Mouse (Mus musculus): ENCODE data around the gene Gm49355.

Gene Gm49355

DNA sequence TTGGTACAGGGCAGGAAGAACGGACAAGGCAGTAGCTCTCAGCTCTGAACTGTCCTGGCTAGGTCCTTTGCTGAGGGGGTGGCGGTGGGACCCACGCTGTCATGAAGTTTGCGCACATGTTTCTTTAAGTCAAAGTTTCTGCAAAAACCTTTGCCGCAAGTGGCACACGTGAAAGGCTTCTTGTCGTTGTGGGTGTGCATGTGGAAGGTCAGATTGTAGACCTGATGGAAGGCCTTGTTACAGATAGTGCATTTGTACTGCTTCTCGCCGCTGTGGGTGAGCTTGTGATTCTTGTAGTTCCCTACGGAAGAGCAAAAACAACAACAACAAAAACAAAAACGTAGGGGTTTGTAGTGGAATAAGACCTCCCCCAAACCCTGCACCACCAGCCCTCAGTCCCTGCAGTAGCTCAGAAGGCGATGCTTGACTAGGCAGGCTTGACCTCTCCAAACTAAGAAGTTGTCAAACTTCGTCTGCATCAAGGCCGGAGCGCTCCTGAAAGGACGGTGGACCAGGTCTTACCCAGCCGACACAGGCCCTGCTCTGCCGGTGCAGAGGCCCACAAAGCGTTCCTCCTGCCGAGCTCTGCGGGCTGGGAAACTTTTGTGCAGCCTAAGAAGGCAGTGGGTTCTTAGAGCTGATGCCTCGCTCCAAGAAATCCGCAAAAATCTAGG is 58.8 kb downstream of the Gm49355 start:
- no peak for DNase-seq (ENCODE audit: low spot score in 2 of 2)

- DNase-seq (ENCODE audit: low spot score in 2 of 2) = no peak
Observed at GRCm38 (mm10) chr14:12343451-12343941, 59.7 kb downstream of the Gm49355 start.

DNA sequence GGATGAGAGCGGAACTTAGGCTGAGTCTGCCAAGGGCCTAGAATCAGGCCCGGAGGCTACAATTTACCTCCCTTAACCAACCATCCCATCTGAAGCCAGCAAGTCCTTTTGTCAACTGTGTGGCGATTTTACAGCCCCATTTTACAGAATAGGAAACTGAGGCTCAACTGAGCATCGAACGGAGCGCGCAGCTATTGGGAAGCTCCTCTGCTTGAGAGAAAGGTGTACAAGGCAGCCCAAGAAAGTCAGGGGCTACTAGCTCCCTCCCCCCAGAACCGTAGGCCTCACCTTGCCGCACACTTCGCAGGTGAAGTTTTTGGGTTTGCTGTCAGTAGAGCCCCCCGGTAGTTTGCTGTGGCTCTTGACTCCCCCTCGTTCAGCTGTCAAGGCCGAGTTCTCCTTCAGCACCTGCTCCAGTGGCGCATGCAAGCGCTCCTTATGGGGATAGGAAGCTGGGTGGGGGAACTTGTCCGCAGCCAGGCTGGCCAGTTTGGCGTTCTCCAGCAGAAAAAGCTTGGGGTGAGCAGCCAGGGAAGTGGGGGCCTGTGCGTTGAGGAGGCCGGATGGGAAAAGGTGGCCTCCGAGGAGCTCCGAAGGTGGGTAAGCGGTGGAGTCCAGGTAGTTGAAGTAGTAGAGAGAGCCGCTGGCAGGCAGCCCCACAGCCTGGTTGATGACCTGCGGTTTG is 60.4 kb downstream of the Gm49355 start:
- no peak for DNase-seq (ENCODE audit: low spot score in 2 of 2)

- DNase-seq (ENCODE audit: low spot score in 2 of 2) = no peak
Observed at GRCm38 (mm10) chr14:12344746-12345240, 61.0 kb downstream of the Gm49355 start.

DNA sequence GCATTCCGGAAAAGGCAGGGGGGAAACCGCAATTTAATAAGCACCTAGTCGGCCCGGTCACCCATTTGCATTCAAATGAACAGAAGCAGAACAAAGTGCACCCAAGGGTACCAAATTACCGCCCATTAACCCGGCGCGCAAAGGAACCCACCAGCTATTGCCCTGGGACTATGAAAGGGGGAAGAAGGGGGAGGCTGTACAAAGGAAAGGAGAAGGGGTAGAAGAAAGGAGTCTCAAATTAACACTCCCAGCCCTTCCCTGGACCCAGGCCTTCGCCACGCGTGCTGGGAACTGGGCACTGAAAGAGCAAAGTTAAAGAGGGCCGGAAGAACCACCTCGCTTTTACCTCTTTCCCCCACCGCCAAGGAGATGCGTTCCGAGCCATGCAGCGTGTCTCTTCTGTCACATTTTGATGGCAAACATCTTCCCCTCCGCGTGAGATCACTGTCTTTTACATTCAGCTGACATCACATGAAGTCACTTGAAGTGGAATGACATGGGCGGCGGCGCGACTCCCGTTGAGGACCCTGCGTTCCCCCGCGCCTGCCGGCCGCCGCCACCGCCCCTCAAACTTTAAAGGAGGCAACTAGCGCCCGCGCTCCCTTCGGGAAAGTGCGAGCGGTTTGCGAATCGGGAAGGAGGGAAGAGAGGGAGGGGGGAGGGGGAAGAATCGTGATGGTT is 61.6 kb downstream of the Gm49355 start:
- no peak for DNase-seq (ENCODE audit: low spot score in 2 of 2)

DNA sequence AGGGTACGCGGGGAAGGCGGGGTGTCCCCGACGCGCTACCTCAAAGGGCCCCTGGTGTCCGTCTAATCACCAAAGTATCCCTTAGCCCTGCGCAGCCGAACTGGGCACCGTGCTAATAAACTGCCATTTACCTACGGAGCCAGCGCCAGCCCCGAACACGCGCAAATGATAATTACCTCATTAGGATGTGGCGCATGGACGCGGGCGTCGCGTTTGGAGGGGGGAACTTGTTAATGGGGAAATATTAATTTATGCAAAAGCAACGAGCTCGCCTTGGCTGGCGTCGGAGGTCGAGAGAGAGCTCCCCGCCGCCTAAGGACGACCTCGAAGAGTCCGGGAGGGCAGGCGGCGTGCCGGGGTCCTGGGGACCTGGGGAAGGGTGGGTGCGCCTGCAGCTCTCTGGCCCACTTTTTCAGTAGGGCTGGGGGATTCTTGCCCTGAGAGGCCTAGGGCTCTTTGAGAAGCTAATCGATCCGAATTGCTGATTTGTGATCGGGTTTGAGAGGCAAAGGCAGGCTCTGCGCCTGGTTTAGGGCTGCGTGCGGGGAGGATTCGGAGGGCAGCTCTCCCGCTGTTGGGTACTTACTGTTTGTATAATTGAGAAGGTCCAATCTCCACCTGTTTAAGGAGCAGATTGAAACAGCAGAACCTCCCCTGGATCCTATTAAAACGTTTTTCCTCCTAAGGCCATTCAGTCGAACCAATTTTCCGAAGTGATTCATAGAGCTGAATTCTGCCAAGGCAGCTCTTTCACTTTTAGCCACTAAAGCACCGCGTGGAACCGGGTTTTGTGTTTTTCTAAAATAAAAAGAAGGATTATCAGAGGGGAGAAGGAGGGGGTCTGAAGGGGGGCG is 62.5 kb downstream of the Gm49355 start:
- no peak for DNase-seq (ENCODE audit: low spot score in 2 of 2)

DNA sequence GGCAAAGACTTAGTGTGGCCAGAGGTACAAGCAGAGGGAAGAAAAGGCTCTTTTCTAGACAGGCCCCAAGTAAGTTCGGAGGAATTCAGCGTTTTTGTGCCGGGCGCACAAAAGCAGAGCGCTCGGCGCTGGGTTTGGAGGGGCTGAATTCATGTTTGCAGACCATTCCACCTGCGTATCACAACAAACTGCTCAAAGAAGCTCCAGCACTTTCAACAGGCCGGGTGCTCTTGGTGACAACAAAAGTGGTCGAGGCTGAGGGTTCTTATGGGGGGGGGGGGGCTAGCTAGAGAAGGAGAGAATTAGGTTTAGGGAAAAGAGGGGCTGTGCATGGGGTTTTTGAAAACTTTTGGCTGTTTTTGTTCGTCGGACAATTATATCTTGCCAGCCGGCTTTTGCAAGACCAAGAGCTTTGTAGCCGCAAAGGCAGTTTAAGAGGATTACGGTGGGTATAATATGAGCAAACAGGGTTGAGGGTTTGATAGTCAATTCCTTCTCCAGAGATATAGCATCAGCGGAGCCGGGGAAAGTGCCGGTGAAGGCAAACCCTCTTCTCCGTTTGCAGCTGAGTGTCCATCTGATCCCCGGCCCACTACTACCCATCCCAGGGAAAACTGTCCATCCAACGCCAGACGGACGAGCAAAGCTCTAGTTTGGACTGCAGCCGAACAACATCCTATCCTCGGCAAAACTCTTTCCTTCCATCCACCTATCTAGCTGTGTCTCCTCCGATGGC is 63.3 kb downstream of the Gm49355 start:
- DNase-seq (ENCODE audit: low spot score in 2 of 2) = no peak

GRCm38 (mm10) chr14:12348089-12348488 is 64.3 kb downstream of the Gm49355 start, which contains the start of gene Fezf2:
Fezf2 (minus strand) TSS chr14:12348189.
- DNase-seq (ENCODE audit: low spot score in 2 of 2) = no peak

DNA sequence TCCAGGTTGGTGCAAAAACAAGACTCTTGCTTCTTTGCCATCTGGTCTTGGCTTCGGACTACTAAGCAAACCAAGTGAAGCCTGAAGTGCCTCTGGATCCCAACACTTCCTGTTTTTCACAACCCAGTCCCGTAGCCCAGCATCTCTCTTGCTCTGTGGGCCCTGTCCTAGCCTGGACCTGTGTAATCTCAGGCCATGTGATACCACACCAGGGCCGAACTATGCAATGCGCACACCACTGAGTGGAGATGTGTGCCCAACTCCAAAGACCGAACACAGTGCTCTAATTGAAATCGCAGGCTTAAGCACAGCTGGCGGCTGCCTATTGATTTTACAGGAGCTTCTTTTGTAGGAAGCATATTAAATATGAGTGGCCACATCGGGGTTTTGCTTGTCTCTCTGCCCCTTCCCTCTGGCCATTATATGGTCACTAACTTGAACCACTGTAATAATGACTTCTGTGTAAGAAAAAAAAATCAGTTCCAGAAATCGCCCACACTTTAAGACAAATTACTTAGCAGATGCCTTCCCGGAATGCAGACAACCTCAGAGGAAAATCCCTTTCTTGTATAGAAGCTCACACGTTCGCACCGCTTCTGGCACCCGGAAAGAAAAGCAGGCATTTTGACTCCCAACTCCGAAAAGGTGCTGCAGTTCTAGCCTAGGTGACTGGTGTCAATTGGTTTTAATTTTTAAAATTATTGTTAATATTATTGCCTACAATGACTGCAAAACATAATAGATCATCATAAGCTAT is 65.7 kb downstream of the Gm49355 start:
- no peak for DNase-seq (ENCODE audit: low spot score in 2 of 2)

- no peak for DNase-seq (ENCODE audit: low spot score in 2 of 2)
Observed at GRCm38 (mm10) chr14:12350271-12350916, 66.6 kb downstream of the Gm49355 start.
